Mouse (Mus musculus) C2C12 (cell line): Measurements from ENCODE around the gene Bloc1s5. TPM values are rescaled to one million over a fixed set of nuclear protein-coding genes. Genes with fewer than 3 reads are reported as not detected.

Source experiments
- H3K27me3 ChIP-seq: one replicate; pipeline ENCODE4 v1.6.1; 2011; ENCODE audit not compliant: control insufficient read depth, insufficient read depth, insufficient read length
- H3K36me3 ChIP-seq: one replicate; pipeline ENCODE4 v1.6.1; 2011; ENCODE audit not compliant: control insufficient read depth, insufficient read depth
- H3K4me3 ChIP-seq: one replicate; pipeline ENCODE4 v1.5.1; 2011; ENCODE audit warnings: mild to moderate bottlenecking, control low read depth; ENCODE audit not compliant: poor library complexity, insufficient read depth, severe bottlenecking
- H3K79me2 ChIP-seq: one replicate; pipeline ENCODE4 v1.6.1; 2011; ENCODE audit not compliant: control insufficient read depth, insufficient read depth
- H3K79me3 ChIP-seq: one replicate; pipeline ENCODE4 v1.6.1; 2011; ENCODE audit warnings: low read depth, control low read depth
- H3ac ChIP-seq: one replicate; pipeline ENCODE3; 2011; ENCODE audit warnings: low read depth; ENCODE audit not compliant: control insufficient read depth, insufficient read length
- CEBPB ChIP-seq: IDR thresholded peaks from one replicate; pipeline ENCODE4 v1.6.1; 2011; ENCODE audit warnings: low read depth, mild to moderate bottlenecking, control low read depth, moderate library complexity
- CTCF ChIP-seq: IDR thresholded peaks from one replicate; pipeline ENCODE4 v1.5.1; 2011; ENCODE audit not compliant: control insufficient read depth, insufficient read depth, insufficient read length
- FOSL1 ChIP-seq: IDR thresholded peaks from one replicate; pipeline ENCODE4 v1.8.0; 2011; ENCODE audit warnings: mild to moderate bottlenecking, low read length; ENCODE audit not compliant: poor library complexity, insufficient read depth, severe bottlenecking
- MAX ChIP-seq: IDR thresholded peaks from one replicate; pipeline ENCODE4 v1.6.1; 2011; ENCODE audit warnings: mild to moderate bottlenecking, control low read depth
- MYOD1 ChIP-seq: IDR thresholded peaks from one replicate; pipeline ENCODE4 v1.6.1; 2011; ENCODE audit warnings: low read depth; ENCODE audit not compliant: control insufficient read depth, insufficient read length
- MYOG ChIP-seq: IDR thresholded peaks from one replicate; pipeline ENCODE4 v1.6.1; 2011; ENCODE audit not compliant: control insufficient read depth, insufficient read length; ENCODE audit errors: extremely low read depth
- USF1 ChIP-seq: IDR thresholded peaks from one replicate; pipeline ENCODE4 v1.6.1; 2011; ENCODE audit warnings: low read depth, mild to moderate bottlenecking, control low read depth, moderate library complexity
- polyA plus RNA-seq: library from polyadenylated mRNA; unstranded; fragments of >200 nt; fragmentation: generic; extraction: Trizol; gene quantifications from one replicate; pipeline ENCODE4 v1.2.1, GENCODE M21; 2012; ENCODE audit warnings: missing spikeins

Bloc1s5 gene
- polyA plus RNA-seq, 1 experiment, result 7.1 TPM

GRCm38 (mm10) chr13:38573281-38573680 lies 61.6 kb downstream of the Bloc1s5 start:
- Histone ChIP-seq H3K79me3 (no peaks in the 10 kb centered on the region), H3ac (no peak overlapping the region), H3K79me2 (no peaks in the 10 kb centered on the region), H3K36me3 (no peaks in the 10 kb centered on the region), H3K27me3 (peaks cover under 1% of the 10 kb centered on the region), H3K4me3 (no peak overlapping the region)
- TF ChIP-seq MAX (no peak), MYOD1 (no peak), MYOG (no peak), USF1 (no peak), CTCF (no peak), CEBPB (no peak), FOSL1 (no peak)

GRCm38 (mm10) chr13:38565245-38565644 lies 69.7 kb downstream of the Bloc1s5 start:
- no peaks in the 10 kb centered on the region for H3K79me2 ChIP-seq
- H3ac ChIP-seq, result no peak overlapping the region
- no peaks in the 10 kb centered on the region for H3K79me3 ChIP-seq
- H3K27me3 ChIP-seq, result peaks cover 19% of the 10 kb centered on the region
- H3K36me3 ChIP-seq, result no peaks in the 10 kb centered on the region
- TF ChIP-seq MYOG, result no peak
- TF ChIP-seq CTCF, result no peak
- no peak for TF ChIP-seq MYOD1
- TF ChIP-seq MAX, result no peak
- TF ChIP-seq CEBPB, result no peak
- TF ChIP-seq USF1, result no peak
- TF ChIP-seq FOSL1, result no peak
- no peak overlapping the region for H3K4me3 ChIP-seq

DNA sequence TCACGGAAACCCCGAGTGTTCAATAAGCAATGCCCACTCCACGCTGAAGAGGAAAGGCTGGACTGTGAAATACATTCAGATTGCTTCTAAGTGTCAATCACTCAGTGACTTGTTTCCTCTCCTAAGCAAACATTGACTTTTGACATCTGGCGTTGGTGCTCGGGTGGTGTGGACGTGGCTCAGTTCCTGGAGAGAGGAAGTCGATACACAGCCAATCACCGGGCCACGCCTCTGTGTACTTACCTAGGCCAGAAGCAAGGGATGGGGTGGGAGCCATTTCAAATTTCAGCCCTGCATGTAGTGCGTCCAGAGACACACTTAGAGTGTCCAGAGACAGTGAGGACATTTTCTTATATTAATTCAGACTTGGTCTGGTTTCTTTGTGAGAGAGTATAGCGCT lies 80.3 kb downstream of the Bloc1s5 start:
- Histone ChIP-seq H3K36me3 (no peaks in the 10 kb centered on the region), H3K79me3 (no peaks in the 10 kb centered on the region)
- TF ChIP-seq MAX (no peak), CEBPB (no peak), CTCF (no peak), MYOD1 (no peak), FOSL1 (no peak), MYOG (no peak), USF1 (no peak)

GRCm38 (mm10) chr13:38554210-38554609 lies 80.7 kb downstream of the Bloc1s5 start:
- H3K36me3 ChIP-seq, result no peaks in the 10 kb centered on the region
- H3ac ChIP-seq, result no peak overlapping the region
- no peaks in the 10 kb centered on the region for H3K79me2 ChIP-seq
- H3K27me3 ChIP-seq, result no peaks in the 10 kb centered on the region
- H3K79me3 ChIP-seq, result no peaks in the 10 kb centered on the region
- H3K4me3 ChIP-seq, result no peak overlapping the region
- no peak for TF ChIP-seq MYOD1
- no peak for TF ChIP-seq MYOG
- no peak for TF ChIP-seq CEBPB
- TF ChIP-seq USF1, result no peak
- TF ChIP-seq FOSL1, result no peak
- no peak for TF ChIP-seq MAX

More for the DNA sequence above, 80.3 kb downstream of the Bloc1s5 start:
- Histone ChIP-seq H3K79me2 (no peaks in the 10 kb centered on the region), H3K27me3 (no peaks in the 10 kb centered on the region), H3K4me3 (no peak overlapping the region), H3ac (no peak overlapping the region)

DNA sequence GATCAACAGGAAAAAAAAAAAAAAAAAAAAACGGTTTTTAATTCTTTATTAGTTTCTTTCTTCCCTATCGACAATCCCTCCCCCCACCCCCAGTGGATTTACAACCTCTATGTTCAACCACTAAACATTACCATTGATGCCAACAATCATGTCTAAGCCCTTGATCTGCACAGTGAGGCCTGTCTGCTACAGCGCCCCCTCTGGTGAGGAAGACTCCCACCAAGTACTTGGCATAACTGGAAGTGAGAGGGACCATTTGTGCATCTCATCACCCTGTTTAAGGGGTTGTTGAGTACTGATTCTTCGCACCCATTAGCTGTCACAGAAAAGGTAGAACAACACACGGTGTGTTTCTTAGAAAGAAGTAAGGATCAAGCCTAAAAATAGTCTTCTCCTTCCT lies 86.2 kb downstream of the Bloc1s5 start:
- Histone ChIP-seq H3ac (no peak overlapping the region), H3K79me3 (no peaks in the 10 kb centered on the region), H3K27me3 (peaks cover 3% of the 10 kb centered on the region), H3K4me3 (no peak overlapping the region), H3K36me3 (no peaks in the 10 kb centered on the region), H3K79me2 (no peaks in the 10 kb centered on the region)
- TF ChIP-seq MAX, result no peak
- TF ChIP-seq CEBPB, result no peak
- TF ChIP-seq FOSL1, result no peak
- no peak for TF ChIP-seq CTCF
- TF ChIP-seq USF1, result no peak

DNA sequence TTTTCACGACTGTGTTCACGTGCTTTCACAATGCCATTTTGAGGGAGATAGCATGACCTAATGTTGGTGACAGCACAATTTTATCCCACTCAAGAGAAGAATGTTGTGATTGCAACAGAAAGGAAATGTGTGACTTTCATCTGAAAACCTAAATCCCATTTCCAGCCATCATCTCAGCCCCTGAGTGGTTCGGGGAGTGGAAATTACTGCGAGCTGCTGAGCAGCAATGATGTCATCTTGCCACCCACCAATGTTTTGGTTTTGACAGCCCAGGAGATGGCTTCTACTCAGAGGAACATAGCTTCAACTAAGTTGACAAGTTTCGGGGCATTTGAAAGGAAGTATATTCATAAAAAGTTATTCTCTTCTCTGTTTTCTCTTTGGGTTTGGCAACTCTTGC lies 87.2 kb downstream of the Bloc1s5 start:
- no peaks in the 10 kb centered on the region for H3K36me3 ChIP-seq
- H3K79me3 ChIP-seq, result no peaks in the 10 kb centered on the region
- no peak overlapping the region for H3ac ChIP-seq
- no peak for TF ChIP-seq MYOG
- no peak for TF ChIP-seq USF1
- TF ChIP-seq MAX, result no peak
- no peak for TF ChIP-seq MYOD1
- no peak for TF ChIP-seq CEBPB
- no peak for TF ChIP-seq CTCF
- TF ChIP-seq FOSL1, result no peak
- H3K27me3 ChIP-seq, result peaks cover 3% of the 10 kb centered on the region
- no peak overlapping the region for H3K4me3 ChIP-seq
- no peaks in the 10 kb centered on the region for H3K79me2 ChIP-seq
